Mouse (Mus musculus): ENCODE measurements around the gene Tmem39a. TPM values are rescaled to one million over a fixed set of nuclear protein-coding genes. Genes with fewer than 3 reads are reported as not detected.
A peak's percentile ranks its signal among the peaks of the same experiment; 100 is the strongest.

The Tmem39a gene
- polyA plus RNA-seq, 1 experiment, result 38.3 TPM

DNA sequence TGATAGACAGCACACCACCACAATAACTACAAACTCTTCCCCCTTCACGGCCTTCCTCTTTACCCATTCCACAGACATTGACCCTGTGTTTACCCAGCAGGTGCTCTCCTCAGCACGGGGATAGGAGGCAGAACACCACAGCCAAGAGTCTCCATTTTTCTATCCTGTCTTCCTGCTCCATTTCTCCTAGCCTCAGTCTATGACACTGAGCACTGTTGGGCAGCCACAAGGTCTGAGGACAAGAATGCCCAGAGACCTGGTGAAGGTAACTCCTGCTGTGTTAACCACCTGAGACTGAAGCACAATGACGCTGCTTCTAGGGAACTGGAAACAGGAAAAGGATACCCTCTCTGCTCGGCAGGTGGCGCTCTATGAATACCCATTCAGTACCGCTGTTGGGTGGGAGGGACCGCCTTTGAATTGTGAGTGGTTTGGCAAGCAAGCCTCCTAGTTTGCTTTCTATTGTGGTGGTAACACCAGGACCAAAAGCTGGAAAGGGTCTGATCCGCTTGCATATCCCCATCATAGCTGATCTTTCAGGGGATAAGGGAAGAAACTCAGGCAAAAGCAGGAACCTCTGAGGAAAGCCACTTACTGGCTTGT, 21.9 kb upstream of the Tmem39a start:
- no peaks in the 10 kb centered on the region for H3K4me1 ChIP-seq (ENCODE audit: control insufficient read depth, insufficient read depth, insufficient read length)
- no peaks in the 10 kb centered on the region for H3K27me3 ChIP-seq (ENCODE audit: control insufficient read depth, insufficient read depth, low read length)
- TF ChIP-seq POLR2A (IDR thresholded peaks at IDR 0.05; ENCODE audit: low read depth, low read length), result no peak
- TF ChIP-seq CTCF (IDR thresholded peaks at IDR 0.05; ENCODE audit: extremely low read depth, insufficient read depth, insufficient read length, insufficient replicate concordance), result peak; percentile 70; the same call in 1 of the 2 replicates
- no peak overlapping the region for H3K27ac ChIP-seq (ENCODE audit: insufficient read depth, low read length)
- no peak overlapping the region for H3K4me3 ChIP-seq (ENCODE audit: extremely low read depth, insufficient read depth, insufficient read length)
- peaks cover 20% of the 10 kb centered on the region for H3K36me3 ChIP-seq (ENCODE audit: control insufficient read depth, insufficient read depth, low read length)
- WGBS, result 54% methylated on average over 8 of the region's 8 CpGs
- DNase-seq (ENCODE audit: low read depth in 1 of 2, low spot score in 2 of 2), result peak; percentile 42 to 67

DNA sequence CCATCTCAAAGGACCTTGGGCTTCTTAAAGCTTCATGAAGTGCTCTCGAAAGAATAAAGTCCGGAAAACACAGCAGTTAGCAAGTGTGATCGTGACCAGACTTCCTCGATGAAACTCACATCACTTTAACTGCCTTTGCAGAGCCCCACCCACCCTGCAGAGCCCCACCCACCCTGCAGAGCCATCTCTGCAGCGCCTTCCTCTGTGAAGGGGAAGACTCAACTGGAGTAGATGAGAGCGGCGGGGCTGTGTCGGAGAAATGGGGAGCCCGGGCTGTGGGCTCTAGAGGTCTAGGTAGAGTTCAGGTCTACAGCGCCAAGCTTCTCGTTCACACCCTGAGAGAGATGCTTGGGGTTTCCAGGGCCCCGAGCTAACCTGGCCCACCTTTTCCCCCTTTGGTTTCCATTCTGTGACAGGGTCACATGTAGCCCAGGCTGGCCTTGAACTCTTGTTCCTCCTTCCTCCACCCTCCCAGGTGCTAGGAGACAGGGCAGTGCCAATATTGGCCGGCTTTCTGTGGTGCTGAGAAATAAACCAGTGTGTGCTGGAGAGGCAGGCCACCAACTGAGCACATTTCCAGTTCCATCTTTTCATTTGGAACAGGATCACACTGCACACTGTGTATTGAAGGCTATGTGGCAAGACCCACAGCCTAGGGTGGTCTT, 19.6 kb upstream of the Tmem39a start:
- 85% methylated on average over 13 of the region's 13 CpGs for WGBS
- Histone ChIP-seq H3K27me3 (ENCODE audit: control insufficient read depth, insufficient read depth, low read length) (no peaks in the 10 kb centered on the region), H3K36me3 (ENCODE audit: control insufficient read depth, insufficient read depth, low read length) (peaks cover 25% of the 10 kb centered on the region), H3K4me3 (ENCODE audit: extremely low read depth, insufficient read depth, insufficient read length) (no peak overlapping the region), H3K27ac (ENCODE audit: insufficient read depth, low read length) (no peak overlapping the region), H3K4me1 (ENCODE audit: control insufficient read depth, insufficient read depth, insufficient read length) (no peaks in the 10 kb centered on the region)
- DNase-seq (ENCODE audit: low read depth in 1 of 2, low spot score in 2 of 2), result no peak
- TF ChIP-seq CTCF (IDR thresholded peaks at IDR 0.05; ENCODE audit: extremely low read depth, insufficient read depth, insufficient read length, insufficient replicate concordance) (no peak), POLR2A (IDR thresholded peaks at IDR 0.05; ENCODE audit: low read depth, low read length) (no peak)

DNA sequence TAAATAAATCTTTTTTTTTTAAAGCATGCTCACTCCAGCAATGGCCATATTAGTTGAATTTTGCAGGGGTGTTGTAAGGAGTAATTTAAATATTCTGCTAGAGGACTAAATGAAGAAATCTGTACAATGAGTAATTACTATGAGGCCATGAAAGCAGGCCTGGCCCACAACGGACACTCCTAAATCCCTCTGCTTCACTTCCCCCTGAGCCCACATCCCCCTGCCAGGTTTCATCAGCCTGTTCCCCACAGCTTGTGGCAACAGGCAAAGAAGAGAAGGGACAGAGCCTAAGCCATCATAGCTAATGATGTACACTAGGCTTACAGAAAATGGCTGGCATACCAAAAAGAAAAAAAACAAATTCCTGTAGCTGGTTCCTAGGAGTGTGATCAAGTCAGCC, 10.5 kb upstream of the Tmem39a start:
- Histone ChIP-seq H3K27me3 (ENCODE audit: control insufficient read depth, insufficient read depth, low read length) (no peaks in the 10 kb centered on the region), H3K36me3 (ENCODE audit: control insufficient read depth, insufficient read depth, low read length) (peaks cover 17% of the 10 kb centered on the region), H3K4me3 (ENCODE audit: extremely low read depth, insufficient read depth, insufficient read length) (no peak overlapping the region), H3K27ac (ENCODE audit: insufficient read depth, low read length) (no peak overlapping the region), H3K4me1 (ENCODE audit: control insufficient read depth, insufficient read depth, insufficient read length) (no peaks in the 10 kb centered on the region; the same call in 1 of the 2 replicates)
- no peak for DNase-seq (ENCODE audit: low read depth in 1 of 2, low spot score in 2 of 2)
- 88% methylated on average over 1 of the region's 1 CpGs for WGBS
- TF ChIP-seq POLR2A (IDR thresholded peaks at IDR 0.05; ENCODE audit: low read depth, low read length), result no peak
- TF ChIP-seq CTCF (IDR thresholded peaks at IDR 0.05; ENCODE audit: extremely low read depth, insufficient read depth, insufficient read length, insufficient replicate concordance), result no peak

DNA sequence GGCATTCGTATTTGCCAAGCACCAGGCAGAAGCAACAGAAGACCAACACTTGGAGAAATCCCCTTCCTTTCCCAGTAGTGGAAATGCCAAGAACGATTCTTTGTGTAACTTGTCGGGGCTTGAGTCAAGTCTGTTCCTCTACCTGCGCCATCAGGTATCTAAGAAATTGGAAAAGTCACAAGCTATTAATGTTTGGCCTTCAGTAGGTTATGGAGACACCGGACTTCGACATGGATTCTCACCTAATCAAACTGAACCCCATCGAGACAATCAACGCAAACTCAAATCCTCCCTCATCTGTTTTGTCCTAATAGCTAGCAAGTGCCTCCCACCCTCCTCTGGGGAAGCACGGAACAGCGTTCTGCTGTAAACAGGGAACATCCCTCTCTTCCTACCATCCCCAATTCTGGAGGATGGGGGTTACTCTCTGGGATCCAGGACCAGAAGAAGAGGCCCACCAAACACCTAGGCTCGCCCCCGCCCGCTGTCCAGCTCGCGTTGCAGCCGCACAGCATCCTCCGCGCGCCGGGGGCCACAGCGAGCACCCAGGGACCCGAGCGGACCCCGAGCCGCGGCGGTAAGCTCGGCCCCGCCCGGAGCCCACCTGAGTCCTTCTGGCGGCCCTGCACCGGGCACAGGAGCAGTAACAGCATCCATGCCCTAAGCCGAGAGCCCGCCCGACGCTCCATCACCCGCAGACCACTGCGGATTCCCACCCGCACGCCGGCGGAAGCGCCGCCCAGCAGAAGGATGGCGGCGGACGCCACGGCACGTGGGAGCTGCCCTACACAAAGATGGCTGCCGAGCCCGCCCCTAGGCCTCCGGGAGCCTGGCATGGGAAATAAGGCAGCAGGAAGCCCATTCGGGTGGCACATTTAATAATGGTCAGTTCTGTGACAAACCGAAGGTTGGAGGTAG, 8.8 kb upstream of the Tmem39a start, which contains the start of gene Poglut1:
Gene Poglut1, minus strand, starts transcription at position 780 of the 918 bp plus-strand sequence.
- no peaks in the 10 kb centered on the region for H3K27me3 ChIP-seq (ENCODE audit: control insufficient read depth, insufficient read depth, low read length)
- no peak for TF ChIP-seq CTCF (IDR thresholded peaks at IDR 0.05; ENCODE audit: extremely low read depth, insufficient read depth, insufficient read length, insufficient replicate concordance)
- peak; percentile 34 for TF ChIP-seq POLR2A (IDR thresholded peaks at IDR 0.05; ENCODE audit: low read depth, low read length)
- H3K4me3 ChIP-seq (ENCODE audit: extremely low read depth, insufficient read depth, insufficient read length), result peak within 1 kb of the TSS; percentile 75
- no peaks in the 10 kb centered on the region; the same call in 1 of the 2 replicates for H3K4me1 ChIP-seq (ENCODE audit: control insufficient read depth, insufficient read depth, insufficient read length)
- WGBS, result 4% methylated on average over 54 of the region's 54 CpGs
- H3K27ac ChIP-seq (ENCODE audit: insufficient read depth, low read length), result no peak within 1 kb of the TSS
- H3K36me3 ChIP-seq (ENCODE audit: control insufficient read depth, insufficient read depth, low read length), result peaks cover 12% of the 10 kb centered on the region
- DNase-seq (ENCODE audit: low read depth in 1 of 2, low spot score in 2 of 2), result peak in 1 of 2 experiments; percentile 69

DNA sequence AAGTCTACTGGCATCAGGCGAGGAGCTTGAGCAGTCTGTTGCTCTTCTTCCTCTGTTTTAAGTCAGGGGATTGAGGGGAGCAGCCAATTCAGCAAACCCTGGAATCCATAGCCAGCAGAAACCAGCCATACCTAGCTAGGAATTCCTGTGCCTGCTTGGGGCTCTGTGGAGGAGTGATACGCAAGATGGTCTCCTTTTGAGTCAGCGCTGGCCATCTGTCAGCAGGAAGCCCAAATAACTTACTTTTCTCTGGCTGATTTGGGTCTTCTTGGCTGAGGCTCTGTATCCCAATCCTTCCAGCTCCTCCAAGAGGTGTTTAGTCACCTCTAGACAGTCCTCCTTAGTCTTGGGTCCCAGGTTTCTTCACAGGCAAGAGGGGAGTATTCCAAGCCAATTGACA, 2.5 kb upstream of the Tmem39a start:
- no peak overlapping the region for H3K4me3 ChIP-seq (ENCODE audit: extremely low read depth, insufficient read depth, insufficient read length)
- DNase-seq (ENCODE audit: low read depth in 1 of 2, low spot score in 2 of 2), result no peak
- H3K27me3 ChIP-seq (ENCODE audit: control insufficient read depth, insufficient read depth, low read length), result no peaks in the 10 kb centered on the region
- H3K4me1 ChIP-seq (ENCODE audit: control insufficient read depth, insufficient read depth, insufficient read length), result no peaks in the 10 kb centered on the region
- H3K36me3 ChIP-seq (ENCODE audit: control insufficient read depth, insufficient read depth, low read length), result no peaks in the 10 kb centered on the region
- no peak overlapping the region for H3K27ac ChIP-seq (ENCODE audit: insufficient read depth, low read length)
- TF ChIP-seq CTCF (IDR thresholded peaks at IDR 0.05; ENCODE audit: extremely low read depth, insufficient read depth, insufficient read length, insufficient replicate concordance) (no peak), POLR2A (IDR thresholded peaks at IDR 0.05; ENCODE audit: low read depth, low read length) (no peak)
- 87% methylated on average over 3 of the region's 3 CpGs for WGBS

DNA sequence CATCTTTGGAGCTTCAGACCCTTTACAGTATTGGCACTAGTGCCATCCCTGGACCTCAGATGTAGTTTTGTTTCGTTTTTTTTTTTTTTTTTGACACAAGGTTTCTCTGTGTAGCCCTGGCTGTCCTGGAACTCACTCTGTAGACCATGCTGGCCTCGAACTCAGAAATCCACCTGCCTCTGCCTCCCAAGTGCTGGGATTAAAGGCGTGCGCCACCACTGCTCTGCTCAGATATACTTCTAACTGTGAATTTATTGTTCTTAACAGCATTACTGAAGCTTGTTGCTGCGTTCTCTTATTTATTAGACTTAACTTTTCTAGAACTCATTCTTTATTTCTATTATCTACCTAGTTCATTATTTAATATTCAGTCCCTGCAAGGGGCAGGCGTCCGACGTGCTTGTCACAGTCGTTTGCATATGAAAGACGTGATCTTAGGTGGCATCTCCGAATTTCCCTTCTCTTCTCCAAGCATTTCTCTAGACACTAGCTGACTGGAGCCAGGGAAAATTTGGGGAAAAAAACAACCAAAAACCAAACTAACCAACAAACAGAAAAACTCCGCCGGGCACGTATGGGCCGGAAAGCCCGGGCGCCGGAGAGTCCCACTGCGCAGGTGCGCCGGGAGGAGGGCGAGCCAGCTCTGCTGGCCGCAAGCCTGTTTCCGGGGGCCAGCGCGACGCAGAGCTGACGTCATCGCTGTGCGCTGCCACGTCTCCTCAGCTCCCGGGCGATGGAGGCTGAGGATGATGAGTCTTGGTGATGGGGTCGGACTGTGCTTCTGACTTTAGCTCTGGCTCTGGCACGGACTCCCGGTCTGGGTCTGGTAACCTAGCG, 3.9 kb downstream of the Tmem39a start:
- Histone ChIP-seq H3K4me3 (ENCODE audit: extremely low read depth, insufficient read depth, insufficient read length) (peak overlapping the region; percentile 92), H3K27me3 (ENCODE audit: control insufficient read depth, insufficient read depth, low read length) (no peaks in the 10 kb centered on the region), H3K36me3 (ENCODE audit: control insufficient read depth, insufficient read depth, low read length) (peaks cover 7% of the 10 kb centered on the region; the same call in 1 of the 2 replicates), H3K27ac (ENCODE audit: insufficient read depth, low read length) (peak overlapping the region; percentile 64; the same call in 1 of the 2 replicates), H3K4me1 (ENCODE audit: control insufficient read depth, insufficient read depth, insufficient read length) (no peaks in the 10 kb centered on the region)
- 7% methylated on average over 37 of the region's 37 CpGs for WGBS
- TF ChIP-seq POLR2A (IDR thresholded peaks at IDR 0.05; ENCODE audit: low read depth, low read length), result peak; percentile 66; the same call in 1 of the 2 replicates
- TF ChIP-seq CTCF (IDR thresholded peaks at IDR 0.05; ENCODE audit: extremely low read depth, insufficient read depth, insufficient read length, insufficient replicate concordance), result no peak
- peak; percentile 83 to 94 for DNase-seq (ENCODE audit: low read depth in 1 of 2, low spot score in 2 of 2)
